Mouse (Mus musculus): ENCODE measurements around the gene Smpd4.

DNA sequence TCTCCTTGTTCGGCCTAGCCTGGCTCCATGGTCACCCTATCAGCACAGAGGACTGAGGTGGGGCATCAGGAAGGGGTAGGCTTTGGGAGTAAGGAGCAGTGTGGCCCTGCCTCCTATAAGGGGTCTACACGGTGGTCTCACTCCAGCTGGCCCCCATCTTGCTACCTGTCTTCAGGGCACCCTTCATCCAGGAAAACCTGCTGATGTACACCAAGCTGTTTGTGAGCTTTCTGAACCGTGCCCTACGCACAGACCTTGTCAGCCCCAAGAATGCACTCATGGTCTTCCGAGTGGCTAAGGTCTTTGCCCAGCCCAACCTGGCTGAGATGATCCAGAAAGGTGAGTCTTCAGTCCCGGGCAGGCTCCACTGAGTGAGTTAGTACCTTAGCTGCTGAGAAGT lies 20.8 kb downstream of the Smpd4 start:
- TF ChIP-seq GATA1 (IDR thresholded peaks at IDR 0.05; ENCODE audit: borderline replicate concordance, low read length) (no peak), FLI1 (IDR thresholded peaks at IDR 0.05; ENCODE audit: low read length) (no peak)

Measured in megakaryocyte, embryonic 14.5 days (primary cell).